Mouse (Mus musculus) c-Kit-positive CD71-negative TER-119-negative erythroid progenitor cells, embryonic 14.5 days (primary cell): Measurements from ENCODE around the gene Uqcc1.
"Not testable (repeated sequence)": the region's sequence is repeated elsewhere in the genome, so short reads cannot be mapped to it uniquely, and the experiment has no call there.

Experiments
- DNase-seq: peaks from one replicate; pipeline ENCODE4 v3.0.0-alpha.2; 2013; ENCODE audit warnings: low read depth

Gene Uqcc1

DNA sequence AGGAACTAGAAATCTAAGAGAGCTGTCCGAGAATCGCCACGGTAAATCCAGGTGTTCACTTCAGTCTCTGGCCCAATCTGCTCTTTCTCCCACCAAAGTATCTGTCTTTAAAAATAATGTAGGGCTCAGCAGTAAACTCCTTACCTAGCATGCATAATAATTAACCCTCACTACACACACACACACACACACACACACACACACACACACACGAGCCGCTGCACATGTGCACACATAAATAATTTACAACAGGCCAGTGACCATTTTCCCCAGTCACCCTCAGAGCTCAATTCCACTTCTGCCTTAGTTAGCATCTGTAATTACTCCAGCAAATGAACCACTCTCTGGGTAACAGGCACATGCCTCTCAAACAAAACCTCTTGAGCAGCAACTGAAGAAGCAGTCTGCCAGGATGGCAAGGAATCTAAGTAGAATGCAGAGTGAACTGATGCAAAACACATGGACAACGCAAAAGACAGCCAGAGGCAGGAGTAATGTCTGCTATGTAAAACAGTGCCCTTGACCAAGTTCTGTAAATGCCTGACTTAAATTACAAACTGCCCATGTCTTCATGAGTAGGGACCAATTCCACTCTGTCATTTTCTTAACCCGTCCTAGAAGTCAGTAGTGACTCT is 1.3 kb downstream of the Uqcc1 start:
- DNase-seq: no peak

DNA sequence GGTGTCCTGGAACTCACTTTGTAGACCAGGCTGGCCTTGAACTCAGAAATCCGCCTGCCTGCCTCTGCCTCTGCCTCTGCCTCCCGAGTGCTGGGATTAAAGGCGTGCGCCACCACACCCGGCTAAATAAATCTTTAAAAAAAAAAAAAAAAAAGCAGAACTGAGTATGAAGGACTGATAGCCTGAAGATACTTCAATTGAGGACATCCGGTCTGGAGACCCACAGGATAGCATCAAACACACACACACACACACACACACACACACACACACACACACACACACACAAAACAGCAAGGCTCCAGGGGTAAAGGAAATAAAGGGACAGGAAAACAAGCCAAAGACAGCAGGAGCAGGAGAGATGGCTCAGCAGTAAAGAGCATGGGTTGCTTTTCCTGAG is 4.9 kb downstream of the Uqcc1 start:
- DNase-seq: not testable (repeated sequence)

DNA sequence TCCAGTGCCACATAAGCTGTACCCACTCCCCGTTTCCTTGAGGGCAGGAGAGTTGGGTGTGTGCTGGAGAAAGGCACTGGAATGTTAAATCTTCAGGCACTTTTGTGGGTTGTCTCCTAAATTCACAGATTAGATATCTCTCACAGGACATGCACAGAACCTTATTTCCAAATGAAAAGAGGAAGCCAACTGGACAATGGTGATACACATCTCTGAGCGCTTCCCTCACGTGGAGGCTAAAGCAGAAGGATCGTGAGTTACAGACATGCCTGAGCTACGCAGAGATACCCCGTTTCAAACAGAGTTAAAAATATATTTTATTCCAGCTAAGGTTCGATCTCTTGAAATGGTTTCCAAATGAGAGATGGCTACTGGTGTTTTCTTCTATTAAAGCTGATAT is 7.0 kb downstream of the Uqcc1 start:
- no peak for DNase-seq

DNA sequence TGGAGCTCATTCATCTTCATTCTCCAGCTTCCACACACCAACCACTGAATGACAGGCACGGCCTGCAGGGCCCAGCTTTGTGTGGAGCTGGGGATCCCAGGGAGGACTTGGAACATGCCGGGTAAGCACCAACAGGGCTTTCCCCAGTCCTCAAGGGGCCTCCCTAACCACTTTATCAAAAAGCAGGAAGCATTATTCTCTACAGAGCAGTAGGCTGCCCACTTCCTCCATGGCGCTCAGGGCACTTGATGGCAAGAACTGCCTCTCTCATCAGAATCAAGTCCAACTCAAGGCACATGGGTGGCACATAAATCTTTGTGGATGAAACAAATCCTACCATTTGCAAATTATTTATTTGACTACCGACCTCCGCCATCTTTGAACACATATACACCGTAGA is 15.4 kb downstream of the Uqcc1 start:
- DNase-seq: no peak

DNA sequence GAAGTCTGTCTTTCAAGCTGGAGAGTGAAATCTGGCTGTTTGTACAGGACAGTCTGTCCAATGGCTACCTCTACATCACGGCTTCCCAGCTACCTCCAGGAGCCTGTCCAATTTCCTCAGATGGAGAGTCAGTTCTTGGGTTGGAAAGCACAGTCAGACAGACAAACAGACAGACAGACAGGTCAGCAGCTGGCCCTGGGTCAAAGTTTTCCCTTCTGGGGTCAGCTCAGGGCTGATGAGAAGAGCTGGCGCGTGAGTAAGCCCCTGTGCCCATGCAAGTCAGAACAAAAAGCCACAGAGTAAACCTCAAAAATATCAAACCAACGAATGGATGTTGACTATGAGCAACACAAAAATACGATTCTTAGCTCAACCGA is 26.5 kb downstream of the Uqcc1 start:
- no peak for DNase-seq

DNA sequence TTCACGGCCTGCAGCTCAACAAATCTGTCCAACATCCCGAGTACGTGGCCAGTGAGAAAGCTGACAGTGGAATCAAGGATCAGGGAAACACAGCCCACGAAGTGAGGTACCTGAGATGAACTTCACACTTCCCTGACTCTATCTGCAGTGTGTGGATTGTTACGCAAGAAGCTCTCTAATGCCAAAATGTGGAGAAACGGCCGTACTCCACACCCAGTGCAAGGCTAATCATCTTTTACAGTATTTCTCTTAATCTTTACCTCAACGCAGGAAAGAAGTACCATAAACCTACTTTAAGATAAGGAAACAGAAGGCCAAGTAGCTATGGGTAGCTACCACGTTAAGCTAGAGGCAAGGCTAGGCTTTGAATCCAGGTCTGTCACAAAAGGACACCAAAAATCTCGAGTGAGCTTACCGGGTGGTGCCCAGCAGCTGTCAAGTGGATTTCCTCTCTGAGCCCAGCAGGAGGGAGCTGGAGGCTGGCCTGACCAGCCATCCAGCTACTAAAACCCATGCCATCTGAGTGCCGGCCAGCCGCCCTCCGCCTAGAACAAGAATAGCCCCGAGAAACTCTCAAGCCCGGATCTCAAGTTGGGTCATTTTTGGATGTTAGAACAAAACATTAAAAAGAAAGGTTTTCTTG is 27.0 kb downstream of the Uqcc1 start:
- DNase-seq: no peak

DNA sequence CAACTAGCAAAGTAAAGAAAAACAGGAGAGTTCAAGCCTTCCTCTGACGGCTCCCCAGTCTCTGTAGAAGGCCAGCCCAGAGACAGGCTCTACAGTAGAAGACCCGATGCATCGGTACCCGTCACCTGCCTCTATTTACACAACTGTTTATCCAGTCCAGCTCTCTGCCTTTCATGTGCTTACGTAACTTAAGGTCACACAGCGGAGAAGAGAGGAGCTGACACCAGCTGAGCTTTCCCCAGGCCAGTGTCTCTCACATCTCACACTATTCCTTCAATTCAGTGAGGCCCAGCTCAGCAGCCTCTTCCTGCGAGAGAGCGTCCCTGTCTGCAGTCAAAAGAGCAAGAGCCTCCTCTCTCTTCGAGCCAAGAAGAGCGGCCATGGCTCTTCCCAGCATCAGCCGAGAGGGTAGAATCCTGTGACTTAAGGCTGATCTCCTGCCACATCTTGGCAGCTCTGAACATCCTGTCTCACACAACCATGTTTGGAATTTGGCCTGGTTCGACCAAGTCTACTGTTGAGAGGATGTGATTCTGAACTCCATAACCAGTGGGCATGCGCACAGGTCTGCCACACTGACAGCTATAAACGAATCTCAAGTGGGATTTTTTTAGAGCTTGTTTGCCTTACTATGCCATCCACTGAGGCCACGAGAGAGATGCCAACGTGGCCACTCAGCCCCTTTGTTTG is 34.9 kb downstream of the Uqcc1 start:
- no peak for DNase-seq

DNA sequence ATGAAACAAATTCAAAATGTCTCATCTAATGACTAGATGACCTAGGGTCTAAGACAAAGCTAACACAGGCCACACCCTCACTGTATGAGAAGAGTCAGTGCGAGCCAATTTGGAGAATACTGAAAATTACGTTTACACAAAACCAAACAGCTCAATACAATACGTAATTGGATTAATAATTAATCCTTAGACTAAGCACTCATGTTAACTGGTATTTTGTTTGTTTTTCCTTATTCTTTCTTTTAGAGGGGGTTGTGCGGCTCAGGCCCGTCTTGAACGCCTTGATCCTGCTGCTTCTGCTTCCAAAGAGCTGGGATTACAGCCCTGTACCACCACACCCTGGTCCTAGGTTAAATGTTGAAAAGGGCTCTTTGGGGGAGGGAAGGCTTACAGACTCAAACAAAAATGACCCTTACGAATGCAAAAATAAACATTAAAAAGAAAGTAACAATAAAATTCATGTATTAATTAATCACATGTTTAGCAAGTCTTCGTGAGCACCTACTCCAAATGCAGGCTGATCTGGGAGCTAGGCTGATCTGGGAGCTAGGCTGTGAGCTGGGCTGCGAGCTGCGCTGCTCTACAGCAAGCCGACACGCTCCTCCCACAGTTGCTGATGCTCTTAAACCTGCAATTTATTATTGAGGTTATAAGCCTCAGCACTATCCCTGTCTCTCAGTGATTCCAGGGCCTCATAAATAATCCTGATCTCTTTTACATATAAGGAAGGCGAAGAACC is 35.6 kb downstream of the Uqcc1 start:
- no peak for DNase-seq

DNA sequence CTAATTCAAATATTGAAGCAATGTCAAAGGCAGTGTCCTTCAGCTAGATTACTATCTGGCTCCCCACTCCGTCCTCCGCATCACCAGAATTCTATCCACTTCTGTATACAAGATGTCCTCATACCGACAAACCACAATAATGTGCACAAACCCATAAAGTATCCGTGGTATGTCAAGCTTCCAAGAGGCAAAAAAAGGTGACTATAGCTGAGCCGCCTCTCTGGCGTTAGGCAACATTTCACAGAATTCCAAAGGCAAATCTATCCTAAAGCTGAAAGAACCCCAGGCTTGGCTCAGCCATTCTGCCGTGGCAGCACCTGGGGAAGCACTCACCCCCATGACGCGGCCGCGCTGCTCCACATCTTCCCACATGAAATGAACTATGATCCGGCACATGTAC is 43.3 kb downstream of the Uqcc1 start:
- no peak for DNase-seq

DNA sequence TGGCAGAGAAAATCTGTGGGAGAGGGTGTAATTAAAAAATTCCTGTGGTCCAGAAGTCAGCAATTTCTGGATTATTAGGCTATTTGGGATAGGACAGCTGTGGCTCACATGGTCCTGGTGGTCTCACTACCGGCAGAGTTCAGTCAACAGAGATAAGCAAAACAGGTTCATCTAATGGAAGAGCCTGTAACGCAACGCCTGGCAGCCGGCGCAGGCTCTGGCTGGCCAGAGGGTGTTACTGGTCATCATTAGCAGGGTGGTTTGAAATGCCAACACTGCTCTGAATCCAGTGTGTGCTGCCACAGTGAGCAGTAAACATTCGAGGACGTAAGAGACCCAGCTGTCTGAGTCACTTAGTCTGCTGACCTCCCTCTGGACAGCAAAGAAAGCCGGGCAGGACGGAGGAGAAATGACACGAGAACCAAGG is 44.8 kb downstream of the Uqcc1 start:
- DNase-seq: no peak

DNA sequence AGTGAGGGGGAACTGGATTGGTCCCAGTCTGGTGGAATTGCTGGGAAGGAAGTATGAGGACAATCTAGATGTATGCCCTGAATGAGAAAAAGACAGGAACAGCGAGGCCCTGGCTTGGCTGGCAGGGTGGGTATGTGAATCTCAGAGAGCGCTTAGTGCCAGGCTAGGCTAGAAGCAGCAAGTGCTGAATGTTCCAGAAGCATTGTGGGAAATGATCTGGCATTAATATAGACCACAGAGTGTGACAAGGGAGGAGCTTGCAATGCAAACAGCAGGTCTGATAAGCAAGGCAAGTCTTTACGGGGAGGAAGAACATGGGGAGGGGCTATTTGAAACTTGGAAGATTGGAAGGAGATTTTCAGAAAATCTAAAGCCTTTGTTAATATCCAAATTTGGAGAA is 48.0 kb downstream of the Uqcc1 start:
- DNase-seq: no peak

DNA sequence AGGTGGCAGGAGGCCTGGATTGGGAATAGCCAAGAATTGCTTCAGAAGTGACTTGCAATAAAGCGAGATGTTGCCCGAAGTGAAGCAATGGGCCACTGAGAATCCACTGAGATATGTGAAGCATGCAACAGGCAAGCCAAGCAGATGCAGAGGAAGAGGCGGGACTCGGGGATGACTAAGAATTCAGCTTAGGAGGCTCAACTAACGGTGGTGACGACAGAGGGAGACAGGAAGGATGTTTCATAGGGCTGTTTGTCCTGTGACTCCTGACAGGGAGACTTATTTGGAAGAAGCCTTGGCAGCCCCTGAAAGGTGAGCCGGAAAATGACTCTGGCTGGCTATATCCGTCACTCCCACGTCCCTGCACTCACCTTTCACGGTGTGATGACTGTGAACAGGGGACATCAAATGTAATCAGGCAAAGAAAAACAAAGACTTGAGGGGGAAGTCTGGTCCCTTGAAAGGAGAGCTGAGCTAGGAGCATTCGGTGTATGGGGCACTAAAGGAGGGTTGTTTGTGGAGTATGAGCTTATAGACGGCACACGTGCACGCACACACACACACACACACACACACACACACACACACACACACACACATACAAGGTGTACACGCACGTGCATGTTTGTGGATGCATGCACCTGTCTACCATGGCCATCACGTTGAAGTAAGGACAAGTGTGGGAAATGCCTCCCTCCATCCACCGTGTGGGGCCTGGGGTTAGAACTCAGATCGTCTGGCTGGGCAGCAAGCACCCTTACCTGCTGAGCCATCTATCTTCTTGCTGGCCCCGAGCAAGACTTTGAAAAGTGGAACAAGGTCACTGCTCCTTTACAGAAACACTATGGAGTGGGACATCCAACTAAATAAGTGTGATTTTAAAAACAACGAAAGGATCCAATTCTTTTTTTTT is 50.9 kb downstream of the Uqcc1 start:
- DNase-seq: peak; percentile 20

DNA sequence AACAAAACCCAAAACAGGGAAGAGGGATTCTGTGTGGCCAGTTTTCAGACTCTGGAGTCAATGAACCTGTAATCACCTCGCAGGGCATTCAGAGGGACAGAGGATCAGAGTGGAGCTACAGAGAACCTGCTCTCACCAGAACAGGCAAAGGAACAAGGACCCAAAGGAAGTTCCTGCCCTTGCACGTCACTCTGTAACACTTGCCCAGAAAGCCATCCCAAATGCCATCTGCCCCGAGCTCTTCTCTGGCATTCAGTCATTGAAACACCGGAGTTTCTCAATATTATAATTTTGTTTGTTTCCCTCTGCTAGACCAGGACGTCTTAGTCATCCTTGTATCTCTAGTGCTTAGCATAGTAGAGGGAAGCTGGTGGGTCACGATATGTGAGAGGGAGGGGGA is 56.5 kb downstream of the Uqcc1 start:
- no peak for DNase-seq

DNA sequence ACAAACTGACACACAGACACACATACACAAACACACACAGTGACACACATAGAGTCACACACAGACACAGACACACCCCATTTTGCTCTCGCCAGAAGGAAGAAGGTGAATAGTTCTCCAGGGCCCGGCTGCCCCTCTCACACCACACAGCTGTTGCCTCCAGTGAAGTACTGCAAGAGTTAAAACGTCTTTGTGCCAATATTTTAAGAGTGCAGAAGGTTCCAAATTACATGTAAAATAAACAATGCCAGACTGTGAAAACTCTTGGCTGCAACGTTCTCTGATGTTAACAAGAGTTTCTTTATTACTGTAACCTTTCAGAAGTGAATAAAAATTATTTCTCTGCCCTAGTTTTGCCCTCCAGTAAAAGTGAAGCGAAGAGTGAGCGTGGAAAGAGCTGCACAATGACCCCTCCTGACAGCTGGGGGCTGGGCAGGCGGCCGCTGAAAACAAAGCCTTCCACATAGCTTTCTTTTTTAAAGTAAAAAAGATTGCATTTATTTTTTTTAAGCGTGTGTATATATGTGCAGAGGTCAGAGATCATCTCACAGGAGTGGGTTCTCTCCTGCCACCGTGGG is 57.1 kb downstream of the Uqcc1 start:
- DNase-seq: no peak

DNA sequence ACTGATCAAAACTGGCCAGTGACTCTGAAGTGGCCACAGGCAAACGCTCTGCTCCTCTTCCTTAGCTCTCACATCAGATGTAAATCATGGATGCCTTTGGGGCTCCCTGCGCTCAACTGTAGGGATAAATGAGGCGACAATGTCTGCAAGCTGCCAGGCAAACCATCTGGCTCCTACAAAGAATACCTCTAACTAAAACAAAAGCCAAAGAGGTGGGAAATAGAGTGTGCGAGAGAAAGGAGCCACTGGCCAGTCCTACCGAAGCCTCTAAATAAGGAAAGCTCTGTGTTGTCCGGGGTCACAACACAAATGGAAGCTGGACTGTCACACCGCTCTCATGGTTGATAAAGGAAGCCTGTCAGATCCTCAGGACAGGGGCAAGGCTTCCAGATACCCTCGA is 57.6 kb downstream of the Uqcc1 start:
- DNase-seq: no peak

DNA sequence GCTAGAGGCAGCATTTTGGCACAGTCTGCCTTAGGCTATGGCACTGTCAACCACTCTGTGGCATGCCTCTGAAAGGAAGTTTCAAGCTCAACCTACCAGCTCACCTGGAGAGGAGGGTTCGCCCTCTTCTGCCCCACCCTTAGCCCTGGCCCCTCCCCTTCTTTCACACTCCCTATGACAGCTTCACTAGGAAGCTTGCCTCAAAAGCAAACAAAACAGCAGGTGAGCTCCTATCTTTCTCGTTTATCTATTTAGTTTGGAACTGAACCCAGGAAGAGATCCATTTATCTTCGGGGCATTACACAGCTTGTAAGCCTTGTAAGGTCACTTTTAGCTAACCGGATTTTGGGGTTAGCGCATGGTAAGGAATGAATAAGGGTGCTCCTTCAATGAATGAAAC is 60.3 kb downstream of the Uqcc1 start:
- DNase-seq: no peak

DNA sequence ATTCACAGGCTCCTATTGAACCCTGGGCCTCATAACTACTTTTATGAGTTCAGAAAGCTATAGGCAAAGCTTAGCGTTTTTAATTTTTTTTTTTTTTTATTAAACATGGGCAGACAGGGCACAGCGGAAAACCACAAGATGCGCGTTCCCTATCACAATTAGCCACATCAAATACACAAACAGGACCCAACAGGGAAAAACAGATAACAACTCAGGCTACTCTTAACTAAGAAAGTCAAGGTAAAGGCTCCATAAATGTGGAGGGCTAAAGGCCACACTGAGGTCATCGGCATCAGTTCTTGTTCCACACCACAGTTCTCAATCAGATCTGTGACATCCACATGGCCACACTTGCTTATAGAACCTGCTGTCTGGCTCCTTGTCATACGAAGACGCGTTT is 61.8 kb downstream of the Uqcc1 start:
- no peak for DNase-seq

DNA sequence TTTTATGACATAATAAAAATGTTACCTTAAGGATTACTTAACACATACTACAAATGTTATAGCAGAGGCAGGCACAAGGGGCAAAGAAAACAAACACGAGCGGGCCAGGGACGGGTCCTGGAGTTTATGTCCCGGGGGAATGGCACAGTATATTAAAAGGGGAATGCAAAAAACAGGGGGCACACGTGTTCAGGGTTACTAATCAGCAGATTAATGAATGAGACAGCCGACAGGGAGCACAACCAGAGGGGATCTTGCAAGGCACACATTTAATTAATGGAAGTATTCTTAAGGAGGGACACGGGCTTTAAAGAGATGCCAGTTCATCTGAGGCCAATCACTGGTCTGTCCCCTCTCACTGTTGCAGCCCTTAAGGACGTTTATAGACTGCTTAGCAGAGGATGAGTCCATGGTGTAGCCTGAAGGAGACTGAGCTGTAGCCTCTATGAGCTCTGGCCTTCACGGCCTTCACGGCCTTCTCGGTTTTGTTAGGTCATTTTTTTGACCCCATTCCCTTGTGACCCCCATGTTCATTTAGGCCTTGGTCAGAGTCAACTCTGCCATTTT is 66.7 kb downstream of the Uqcc1 start:
- no peak for DNase-seq

DNA sequence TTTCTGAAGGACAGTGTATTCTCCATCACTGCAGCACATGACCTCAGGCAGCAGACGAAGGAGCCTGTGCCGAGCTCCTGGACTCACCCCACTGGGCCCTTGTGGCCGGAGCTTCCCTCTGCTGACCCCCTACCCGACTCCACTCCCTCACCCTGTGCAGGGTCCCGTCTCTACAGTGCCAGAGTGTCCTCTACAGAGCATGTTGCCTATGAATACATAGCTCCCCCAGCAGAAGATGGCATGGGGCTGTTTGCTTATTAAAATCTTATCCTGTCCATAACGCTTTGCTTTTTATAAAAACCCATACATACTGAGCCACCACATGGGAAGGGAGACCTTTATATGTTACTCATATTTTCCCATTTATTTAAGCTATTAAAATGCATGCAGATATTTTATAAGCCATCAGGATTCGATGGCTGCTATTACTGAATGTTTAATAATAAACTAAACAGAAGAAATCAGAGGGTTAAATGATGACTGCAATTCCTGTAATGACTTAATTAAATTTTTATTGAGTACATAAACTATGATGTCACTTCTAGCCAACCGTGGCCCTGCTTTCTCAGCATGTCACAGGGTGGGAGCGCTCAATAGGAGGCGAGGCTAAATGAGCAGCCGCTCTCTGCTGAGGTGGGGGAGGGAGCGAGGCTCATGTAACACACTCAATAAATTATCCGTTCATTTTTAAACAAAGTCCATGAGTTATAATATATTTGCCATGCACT is 67.4 kb downstream of the Uqcc1 start:
- no peak for DNase-seq

DNA sequence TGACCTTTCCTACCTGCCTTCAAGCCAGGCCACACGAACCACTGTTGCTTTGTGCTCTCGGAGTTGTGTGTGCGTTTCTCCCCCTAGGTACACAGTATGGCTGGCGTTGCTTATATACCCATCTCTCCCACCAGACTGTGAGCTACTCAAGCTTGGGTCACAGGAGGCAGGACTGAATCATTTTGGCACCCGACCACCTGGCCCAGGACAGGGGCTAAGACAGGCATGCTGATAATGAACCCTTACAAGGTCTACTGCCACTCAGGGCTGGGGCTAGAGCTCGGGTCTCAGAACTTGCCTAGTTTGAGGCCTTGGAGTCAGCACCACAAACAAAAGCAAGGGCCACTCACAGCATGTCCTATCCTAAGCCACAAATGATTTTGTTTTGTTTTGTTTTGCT is 68.5 kb downstream of the Uqcc1 start:
- DNase-seq: no peak

DNA sequence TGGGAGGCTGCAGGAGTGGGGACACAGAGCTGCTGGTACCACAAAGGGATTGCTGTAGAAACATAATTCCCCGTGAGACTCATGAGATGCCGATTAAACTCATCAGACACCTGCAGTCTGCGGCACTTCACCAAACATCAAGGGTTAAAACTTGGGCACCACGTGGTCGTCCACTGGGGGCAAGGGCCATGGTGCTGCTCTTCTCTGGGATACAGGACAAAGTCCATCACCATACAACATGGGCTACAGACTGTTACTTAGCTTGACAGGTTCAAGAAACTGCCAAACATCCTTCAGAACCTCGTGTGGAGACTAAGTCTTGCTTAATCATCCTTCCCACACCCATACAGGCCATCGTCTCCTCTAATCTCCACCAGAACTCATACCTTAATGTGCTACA is 70.0 kb downstream of the Uqcc1 start:
- DNase-seq: no peak
